Mouse (Mus musculus) lung, postnatal 14 days (tissue): ENCODE data around the gene Slc22a15.

Experiments
- DNase-seq: peaks from one replicate; pipeline ENCODE4 v3.0.0; 2021

Gene Slc22a15

DNA sequence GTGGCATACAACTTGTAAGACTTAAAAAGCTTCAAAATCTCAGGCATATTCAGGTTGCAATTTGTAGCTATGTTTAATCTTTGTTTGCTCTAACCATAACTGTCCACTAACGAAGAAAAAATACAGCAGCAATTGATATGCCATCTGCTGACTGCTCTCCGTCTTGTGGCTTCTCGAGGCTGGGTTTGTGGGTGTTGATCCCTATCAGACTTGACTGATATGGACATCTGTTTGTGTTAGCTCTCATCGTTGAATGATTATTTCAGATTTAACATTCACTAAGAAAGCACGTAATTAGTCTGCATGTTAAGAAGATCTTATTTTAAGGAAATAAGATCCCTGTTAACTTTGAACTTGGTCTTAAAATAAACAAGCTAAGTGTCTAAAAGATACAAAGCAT is 7.7 kb downstream of the Slc22a15 start:
- DNase-seq = no peak

DNA sequence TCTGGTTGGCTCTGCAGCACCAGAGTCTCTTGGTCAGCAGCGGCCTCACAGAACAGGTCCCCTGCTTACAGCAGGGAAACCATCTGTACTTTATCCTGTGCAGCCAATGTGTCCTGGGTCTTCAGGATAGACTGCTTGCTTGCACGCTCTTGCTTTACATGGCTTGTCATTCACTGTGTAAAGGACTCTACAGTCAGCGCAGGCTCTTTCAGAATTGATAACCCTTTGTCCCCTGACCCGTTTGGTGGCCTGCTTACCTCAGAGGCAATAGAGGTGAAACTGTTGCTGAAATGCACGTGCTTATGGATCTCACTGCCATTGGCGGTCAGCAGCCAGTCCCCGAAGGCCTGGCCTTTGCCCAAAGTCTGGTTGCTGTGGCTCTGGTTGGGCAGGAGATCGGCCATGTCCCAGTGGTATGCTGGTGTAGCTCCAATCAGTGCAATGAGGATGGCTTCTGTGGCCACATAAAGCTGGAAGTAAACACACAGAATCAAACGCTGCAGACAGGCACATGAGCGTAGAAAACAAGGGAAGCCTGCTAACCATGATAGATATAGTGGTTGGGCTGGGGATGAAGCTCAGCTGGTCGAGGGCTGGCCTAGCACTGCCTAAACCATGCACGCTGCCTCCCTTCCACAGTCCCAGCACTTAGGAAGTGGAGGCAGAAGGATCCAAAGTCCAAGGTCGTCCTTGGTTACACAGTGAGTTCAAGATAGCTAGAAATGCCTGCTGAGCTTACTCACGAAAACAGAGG is 9.0 kb downstream of the Slc22a15 start:
- no peak for DNase-seq

DNA sequence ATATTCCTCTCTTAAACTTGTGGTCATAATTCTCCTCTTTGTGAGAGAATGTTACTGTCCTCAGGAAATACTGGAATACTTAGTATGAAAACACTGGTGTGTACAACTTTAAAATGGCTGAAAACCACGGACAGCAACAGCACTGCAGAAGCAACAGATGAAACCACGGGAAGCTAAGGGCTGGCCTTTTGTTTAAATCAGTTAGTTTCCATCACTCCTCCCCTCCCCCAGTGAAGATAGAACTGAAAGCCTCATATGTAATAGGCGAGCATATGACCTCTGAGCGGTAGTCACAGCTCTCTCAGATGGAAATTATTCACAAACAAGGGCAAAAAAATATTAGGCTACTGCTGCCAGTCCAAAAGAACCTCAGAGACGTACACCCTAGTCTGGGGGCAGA is 10.0 kb downstream of the Slc22a15 start:
- DNase-seq = no peak

DNA sequence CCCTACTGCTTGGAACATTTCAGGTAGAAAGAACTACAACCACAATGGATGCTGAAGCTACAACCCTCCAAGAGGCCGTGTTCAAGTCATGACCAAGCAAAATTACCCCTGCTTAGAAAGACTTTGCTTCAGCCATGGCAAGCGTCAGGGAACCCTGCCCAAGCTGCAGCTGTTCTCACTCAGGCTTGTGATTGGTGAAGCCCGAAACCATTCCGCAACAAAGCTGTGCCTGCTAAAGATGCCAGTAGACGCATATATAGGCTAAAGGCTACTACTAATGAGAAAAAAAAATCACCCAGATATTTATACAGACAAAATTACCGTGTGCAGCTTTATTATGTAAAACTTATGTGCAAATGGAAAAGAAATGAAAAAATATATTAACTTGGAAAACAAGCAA is 12.2 kb downstream of the Slc22a15 start:
- no peak for DNase-seq

DNA sequence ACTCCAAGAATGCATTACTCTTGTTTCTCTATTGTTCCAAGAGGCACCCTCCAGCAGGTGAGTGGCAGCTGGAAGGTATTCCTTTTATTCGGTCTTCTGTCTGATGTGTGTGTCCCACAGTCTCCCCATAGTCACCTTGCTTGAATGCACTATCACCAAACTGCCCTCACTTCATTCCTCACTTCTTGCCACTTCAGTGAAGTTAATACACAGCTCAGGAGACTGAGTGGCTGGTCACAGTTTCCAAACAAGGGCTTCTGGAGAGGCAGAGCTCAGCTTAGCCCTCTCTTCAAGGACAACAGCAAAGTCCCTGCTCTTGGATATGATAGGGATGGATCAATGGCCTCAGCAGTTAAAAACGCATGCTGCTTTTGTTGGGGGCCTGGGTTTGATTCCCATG is 17.2 kb downstream of the Slc22a15 start:
- no peak for DNase-seq

DNA sequence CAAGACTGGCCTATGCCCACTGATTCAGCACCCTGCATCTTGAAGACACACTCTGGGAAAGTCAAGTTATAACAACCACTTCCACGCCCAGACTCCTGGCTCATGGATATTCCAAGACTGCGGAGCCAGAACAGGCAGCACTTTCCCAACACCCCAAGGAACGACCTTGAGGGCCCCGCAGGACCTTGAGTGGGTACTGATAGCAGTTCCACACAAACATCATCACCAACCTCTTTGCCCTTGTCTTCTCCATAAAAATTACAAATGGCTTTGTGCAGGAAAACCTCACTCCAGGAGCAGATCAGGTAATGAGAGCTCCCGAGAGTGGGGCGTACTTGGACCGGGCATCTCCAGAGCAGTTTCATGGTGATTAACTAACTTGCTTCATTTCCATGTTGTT is 19.5 kb downstream of the Slc22a15 start:
- DNase-seq = no peak

DNA sequence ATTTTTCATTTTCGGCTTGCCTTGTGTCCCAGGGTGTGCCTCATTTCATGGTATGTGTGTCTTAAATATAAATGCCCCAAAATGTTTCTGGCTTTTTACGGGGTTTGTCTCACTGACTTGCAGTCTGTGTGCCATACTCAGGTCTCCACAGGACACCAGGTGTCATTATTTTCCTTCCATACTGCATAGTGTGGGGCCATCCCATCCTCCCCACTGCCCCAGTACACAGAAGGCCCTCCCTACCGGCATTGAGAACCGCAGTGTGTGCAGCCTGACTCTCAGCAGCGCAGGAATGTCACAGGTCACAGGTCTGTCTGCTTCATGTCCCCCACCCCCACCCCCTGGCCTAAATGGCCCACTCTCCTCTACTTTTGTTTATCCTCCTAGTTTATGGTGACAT is 21.2 kb downstream of the Slc22a15 start:
- no peak for DNase-seq

DNA sequence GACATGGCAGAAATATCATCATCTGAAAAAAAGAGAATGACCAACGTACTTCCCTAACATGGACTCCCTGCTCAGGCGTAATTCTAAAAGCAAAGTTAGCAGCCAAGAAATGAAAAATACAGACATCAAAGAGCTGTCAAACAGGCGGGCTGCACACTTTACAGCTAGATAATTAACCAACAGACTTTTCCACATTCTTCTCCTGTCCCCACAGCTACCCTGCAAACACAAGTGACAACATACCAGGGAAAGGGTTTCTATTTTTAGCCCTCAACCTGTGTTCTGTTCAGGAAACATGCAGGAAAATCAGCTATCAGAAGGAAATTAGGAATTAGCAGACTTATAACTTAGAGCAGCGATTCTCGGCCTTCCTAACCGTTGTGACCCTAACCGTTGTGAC is 21.9 kb downstream of the Slc22a15 start:
- DNase-seq = no peak

DNA sequence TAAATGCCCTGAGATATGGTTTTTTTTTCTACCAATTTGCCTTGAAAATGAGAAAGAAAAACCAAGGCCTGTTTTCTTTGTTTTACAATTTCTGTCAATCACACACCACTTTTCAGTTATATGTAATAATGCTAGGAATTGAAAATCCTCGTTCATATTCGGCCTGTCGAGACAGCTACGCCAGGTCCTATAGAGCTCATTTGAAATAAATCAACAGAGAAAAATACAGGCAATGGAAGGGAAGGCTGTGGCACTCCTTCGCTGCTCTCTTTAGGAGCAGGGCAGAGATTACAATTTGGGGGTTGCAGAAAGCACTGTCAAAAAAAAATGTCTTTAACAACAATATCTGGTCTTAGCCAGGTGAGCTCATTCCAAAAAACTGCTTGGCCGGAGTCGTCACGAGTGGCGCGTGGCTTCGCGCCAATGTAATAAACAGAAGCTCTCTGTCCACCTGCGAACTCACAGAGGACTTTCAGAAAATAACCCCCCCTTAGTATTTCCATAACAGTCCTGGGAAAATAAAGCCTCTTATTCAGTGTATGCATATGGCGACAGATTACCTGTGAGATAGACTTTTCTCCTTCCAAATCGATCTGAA is 26.8 kb downstream of the Slc22a15 start:
- DNase-seq = no peak

DNA sequence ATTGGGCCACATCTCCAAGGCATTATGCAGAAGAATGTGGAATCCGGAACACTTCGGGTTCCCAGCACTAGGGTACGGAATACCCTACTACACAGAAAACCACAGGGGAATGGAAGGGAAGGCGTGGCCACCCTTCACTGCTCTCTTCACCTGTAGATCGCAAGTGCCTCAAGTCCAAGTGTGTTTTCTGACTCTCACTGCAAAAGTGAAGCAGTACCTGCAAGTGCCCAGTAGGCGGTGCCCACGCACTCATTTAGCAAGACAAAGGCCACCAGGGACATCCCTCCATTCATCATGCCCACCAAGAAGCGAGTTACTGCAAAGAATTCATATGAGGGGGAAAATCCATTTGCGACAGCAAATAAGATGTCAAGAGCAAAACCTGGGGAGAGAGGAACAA is 27.4 kb downstream of the Slc22a15 start:
- peak; percentile 75 for DNase-seq

DNA sequence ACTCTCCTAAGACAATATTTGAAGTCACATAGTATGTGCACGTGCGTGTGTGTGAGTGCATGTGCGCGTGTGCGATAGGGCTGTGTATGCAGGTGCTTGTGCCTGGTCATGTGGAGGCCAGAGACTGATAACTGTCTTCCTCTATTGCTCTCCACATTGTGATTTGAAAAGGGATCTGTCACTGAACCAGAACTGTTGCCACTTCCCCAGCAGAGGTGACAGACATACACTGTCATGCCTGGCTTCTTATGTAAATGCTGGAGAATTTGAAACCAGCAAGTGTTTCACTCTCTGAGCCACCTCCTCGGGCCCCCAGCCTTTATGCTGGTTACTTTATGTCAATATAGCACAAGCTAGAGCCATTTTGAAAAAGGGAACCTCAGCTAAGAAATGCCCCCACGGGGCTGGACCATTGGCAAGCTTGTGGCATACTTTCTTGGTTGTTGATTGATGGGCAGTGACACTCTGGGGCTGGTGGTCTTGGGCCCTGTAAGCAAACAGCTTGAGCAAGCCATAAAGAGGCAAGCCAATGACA is 28.8 kb downstream of the Slc22a15 start:
- DNase-seq = no peak

DNA sequence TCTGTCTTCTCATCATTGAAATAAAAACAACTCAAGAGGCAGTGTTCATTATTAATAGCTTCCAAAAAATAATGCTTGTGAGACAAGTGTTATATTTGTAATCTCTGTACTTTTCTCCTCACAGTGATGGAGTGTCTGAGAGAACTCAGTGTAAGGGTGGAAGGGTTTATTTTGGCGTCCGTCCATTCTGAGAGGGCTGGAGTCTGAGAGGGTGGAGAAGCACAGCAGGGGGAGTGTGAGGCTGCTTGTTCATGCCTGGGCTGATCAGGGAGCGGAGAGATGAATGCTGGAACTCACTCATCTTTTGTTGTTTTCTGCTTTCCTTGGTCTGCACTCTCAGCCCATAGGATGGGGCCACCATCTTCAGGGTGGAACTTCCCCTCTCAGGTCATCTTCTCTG is 38.7 kb downstream of the Slc22a15 start:
- DNase-seq = peak; percentile 63

DNA sequence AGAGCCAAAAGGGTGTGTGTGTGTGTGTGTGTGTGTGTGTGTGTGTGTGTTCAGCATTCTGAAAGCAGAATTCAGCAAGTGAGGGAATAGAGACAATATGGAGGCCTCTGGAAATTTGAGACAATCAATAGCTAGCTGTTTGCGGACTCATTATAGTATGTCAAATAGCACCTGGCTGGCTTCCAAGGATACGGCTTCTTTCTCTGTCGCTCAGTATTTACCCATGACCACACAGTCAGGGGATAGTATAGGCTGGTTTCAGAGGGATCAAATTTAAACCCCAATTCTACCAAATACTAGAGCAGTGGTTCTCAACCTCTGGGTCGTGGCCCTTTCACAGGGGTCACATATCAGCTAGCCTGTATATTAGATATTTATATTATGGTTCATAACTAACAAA is 39.2 kb downstream of the Slc22a15 start:
- DNase-seq = no peak

DNA sequence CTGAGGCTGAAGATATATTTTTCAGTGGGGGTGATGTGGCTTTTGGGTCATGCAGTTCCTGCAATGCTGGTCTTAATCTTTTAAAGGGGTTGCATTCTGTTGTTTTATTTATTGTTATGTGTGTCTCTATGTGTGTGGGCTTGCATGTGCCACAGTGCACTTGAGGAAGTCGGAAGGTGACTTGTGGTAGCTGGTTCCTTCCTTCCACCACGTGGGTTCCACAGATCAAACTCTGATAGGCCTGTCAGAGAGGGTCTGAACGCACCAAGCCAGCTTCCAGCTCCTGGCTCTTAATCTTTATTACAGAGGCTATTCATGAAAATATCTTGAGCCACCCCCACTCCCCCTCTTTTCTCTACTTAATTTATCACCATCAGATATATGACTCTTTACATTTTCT is 40.4 kb downstream of the Slc22a15 start:
- DNase-seq = no peak

DNA sequence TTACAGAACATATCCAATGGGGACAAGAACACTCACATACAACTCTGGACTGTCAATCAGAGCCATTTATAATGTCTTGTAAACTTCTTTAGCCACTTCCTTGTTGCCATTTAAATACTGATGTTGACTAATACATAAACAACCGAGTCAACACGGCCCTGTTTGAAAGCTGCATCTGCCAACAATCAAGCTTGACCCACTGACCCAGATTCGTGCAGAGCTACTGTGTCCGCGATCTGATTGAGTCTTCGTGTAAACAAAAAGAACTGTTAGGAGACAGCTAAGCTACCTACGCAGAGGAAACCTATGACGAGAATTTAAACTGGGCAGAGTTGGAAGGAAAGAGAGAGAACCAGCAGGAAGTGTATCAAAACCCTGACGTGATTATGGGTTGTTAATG is 42.5 kb downstream of the Slc22a15 start:
- no peak for DNase-seq

DNA sequence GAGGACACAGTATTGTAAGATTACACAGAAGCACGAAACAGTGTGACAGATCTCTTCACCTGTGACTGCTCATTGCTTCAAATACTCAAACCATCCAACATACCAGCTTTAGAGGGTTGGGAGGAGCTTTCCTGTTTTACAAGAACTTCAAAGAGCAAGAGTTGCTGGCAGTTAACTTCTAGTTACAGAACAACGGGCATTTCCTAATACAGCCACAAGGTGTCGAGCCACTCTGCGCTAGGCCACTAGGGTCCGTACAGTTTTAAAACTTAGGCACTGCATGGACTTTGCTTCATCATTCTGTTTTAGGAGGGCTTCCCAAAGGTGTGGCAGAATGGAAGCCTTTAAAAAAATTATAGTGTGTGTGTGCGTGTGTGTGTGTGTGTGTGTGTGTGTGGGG is 43.4 kb downstream of the Slc22a15 start:
- peak; percentile 19 for DNase-seq

DNA sequence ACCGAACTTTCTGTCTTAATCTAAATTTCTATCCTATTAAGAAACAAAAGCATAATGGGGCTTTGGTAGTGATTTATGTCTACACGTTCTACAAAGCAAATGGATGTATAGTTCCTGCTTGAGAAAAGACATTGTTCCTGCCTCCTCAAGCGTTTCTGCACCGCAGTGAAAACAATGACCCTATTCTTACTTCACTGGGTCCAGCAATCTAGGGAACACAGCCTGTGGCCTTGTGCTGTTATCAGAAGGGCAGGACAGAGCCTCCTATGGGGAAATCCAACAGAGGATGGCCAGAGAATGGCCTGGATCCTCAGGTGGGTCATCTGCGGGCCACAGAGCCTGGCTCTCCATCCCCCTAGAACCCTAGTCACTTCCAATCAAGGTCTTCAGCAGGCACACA is 46.1 kb downstream of the Slc22a15 start:
- DNase-seq = no peak

DNA sequence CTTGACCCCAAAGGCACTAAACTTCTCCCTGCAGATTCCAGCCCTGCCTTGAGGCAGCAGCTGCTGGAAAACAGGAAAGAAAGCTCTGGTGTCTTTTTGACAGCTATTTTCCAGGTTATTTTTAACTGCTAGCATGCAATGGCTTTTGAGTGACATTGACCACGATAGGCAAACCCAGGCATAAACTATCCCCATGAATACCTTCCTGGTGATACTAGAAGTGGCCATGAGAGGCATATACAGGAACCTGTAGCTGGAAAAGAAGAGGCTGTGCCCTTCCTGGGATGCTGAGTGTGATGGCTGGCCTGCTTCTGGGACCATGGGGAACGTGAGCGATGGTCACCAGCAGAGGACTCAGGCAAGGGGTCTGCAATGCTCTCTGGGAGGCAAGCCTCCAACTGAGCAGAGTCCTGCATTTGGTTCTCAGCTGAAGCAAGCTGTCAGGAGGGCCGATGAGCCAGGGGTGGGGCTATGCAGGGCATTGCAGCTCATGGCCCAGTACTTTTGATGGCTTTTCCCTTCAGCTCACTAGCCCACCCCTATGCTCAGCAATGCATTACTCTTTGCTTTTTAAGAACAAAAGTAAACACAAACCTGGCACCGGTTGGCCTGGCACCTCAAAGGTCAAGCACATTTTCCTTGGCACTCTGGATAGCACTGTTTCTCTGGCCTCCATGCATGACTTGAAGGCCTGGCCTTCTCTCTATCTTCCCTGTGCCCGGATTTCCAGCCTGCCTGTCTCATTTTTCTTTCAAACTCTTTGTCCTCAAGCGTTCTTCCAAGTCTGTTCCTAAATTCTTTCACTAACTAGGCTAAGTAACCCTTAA is 47.6 kb downstream of the Slc22a15 start:
- no peak for DNase-seq

DNA sequence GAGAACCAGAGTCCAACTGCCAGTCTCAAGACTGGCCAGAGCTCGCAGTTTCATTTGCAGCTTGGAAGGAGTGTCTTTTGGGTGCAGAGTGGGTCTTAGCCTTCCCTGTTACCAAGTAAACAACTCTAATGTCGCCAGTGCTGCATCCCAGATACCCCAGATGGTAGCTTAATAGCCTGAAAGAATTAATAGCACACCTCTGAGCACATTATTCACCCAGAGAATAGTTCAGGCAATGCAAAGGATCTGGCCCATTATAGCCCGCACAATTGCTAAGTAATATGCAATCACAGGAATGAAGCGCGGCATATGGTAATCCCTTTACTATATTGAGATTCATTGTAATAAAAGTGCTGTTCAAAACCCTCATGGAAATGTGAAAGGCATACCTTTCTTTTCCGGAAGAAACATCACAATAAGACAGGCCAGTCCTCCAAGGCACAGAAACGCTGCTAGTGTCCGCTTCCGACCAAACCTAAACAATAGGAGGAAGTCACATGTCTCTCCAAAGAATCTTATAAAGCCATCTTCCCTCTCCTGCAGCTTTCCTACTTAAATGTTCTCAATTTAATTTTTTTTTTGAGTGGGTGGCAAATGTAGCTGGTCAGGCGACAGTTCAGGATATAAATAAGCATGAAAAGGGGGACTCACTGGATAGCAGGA is 48.9 kb downstream of the Slc22a15 start:
- no peak for DNase-seq

DNA sequence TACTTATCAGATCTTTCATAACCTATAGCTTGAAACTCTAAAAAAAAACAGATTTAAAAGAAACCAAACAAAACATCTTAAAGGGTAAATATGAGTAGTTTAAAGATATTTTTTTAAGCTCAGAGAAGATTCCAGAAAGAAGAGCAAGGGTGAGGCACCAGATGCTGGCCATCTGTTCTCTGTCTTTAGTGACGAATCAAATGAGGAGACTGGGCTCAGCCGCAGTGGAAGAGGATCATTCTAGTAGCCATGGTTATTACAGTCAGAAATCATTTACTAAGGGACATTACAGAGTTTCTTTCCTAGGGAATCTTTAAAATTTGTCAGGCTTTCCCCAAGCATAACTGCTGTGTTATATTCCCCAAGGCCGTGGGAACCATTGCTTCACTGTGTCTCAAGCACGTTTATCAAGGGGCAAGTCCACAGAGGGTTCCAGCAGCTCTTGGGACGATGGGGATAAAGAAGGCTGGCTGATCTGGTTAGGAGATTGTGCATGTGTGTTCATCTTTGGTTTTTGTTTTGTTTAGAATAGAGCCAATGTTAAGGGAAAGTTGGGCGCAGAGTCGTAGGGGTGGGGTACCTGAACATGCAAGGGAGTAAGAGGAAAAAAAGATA is 51.1 kb downstream of the Slc22a15 start:
- no peak for DNase-seq

DNA sequence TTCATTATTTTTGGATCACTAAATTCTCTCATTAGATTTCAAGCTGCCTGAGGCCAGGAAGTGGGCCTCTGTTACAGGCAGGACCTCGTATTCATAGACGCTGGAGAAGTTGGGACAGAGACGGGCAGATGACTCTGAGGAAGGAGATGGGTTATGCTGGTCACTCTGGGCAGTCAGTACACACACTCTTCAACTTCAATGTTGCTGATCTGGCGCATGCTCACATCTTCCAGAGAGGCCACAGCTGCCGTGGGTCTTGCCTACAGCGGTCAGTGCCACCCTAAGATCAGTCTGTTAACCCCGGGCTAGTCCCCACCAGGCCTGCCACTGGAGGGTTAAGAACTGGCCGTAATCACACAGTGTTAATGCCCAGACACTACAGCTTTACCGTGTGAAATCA is 52.3 kb downstream of the Slc22a15 start:
- DNase-seq = no peak

DNA sequence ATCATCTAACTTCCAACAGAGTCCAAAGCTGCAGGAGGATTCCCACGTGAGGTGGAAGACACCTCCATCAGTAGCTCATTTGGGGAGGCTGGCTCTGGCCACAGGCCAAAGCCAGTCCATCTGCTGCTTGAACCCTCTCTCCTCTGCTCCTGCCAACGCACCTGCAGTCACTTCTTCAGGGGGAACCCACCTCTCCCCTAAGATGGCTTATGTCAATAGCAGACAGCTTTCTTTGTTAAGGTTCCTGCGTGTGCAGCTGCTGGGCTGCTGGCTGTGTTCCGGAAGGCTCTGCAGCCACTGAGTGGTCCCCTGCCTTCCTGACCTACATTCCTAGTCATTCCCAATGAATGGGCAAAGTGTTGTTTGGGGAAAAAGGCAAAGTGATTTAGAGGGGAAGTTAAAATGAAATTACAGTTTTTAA is 57.2 kb downstream of the Slc22a15 start:
- no peak for DNase-seq

DNA sequence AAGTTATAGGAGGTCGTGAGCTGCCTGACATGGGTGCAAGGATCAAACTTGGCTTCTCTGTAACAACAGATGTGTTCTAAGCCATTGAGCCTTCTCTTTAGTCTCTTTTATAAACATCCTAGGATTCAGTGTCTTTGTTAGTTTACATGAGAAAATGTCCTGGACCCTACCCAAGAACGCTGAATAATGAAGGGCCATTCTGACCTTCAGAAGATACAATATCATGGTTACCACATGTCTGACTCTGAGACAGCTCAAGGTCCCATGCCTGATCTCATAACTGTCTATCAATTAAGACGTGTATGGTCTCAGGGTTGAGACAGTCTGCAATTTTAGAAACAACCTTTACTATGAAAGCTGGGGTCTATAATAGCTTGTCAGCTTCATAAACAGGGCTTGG is 62.4 kb downstream of the Slc22a15 start:
- peak; percentile 20 for DNase-seq
